Mouse (Mus musculus) hindbrain, embryonic 15.5 days (tissue): Measurements from ENCODE around the gene Adgrb2. TPM values are rescaled to one million over a fixed set of nuclear protein-coding genes. Genes with fewer than 3 reads are reported as not detected.
A peak's percentile ranks its signal among the peaks of the same experiment; 100 is the strongest.

Source experiments
- ATAC-seq: fragments of 200-750 bp; cut with Nextera tagmentation; 2 replicates; pipeline ENCODE4 v1.8.0; 2017; ENCODE audit warnings: low read depth, moderate number of reproducible peaks, moderate TSS enrichment; ENCODE audit not compliant: low FRiP score
- H3K27ac ChIP-seq: fragments of 300-500 bp; sonication (generic); replicated peaks from 2 replicates; pipeline ENCODE4 v1.5.1; 2015; ENCODE audit warnings: mild to moderate bottlenecking, inconsistent platforms
- H3K27me3 ChIP-seq: fragments of 300-500 bp; sonication (generic); 2 replicates; pipeline ENCODE4 v1.6.1; 2015; ENCODE audit warnings: control low read depth, inconsistent platforms
- H3K36me3 ChIP-seq: fragments of 300-500 bp; sonication (generic); 2 replicates; pipeline ENCODE4 v1.6.1; 2015; ENCODE audit warnings: control low read depth, inconsistent platforms
- H3K4me1 ChIP-seq: fragments of 300-500 bp; sonication (generic); replicated peaks from 2 replicates; pipeline ENCODE4 v1.6.1; 2015; ENCODE audit warnings: control low read depth, inconsistent platforms
- H3K4me2 ChIP-seq: fragments of 300-500 bp; sonication (generic); 2 replicates; pipeline ENCODE4 v1.6.1; 2015; ENCODE audit warnings: moderate library complexity, mild to moderate bottlenecking, inconsistent platforms
- H3K4me3 ChIP-seq: fragments of 300-500 bp; sonication (generic); 2 replicates; pipeline ENCODE4 v1.5.1; 2015; ENCODE audit warnings: mild to moderate bottlenecking, inconsistent platforms
- H3K9ac ChIP-seq: fragments of 300-500 bp; sonication (generic); 2 replicates; pipeline ENCODE4 v1.6.1; 2015; ENCODE audit warnings: inconsistent platforms
- H3K9me3 ChIP-seq: fragments of 300-500 bp; sonication (generic); 2 replicates; pipeline ENCODE4 v1.6.1; 2016; ENCODE audit warnings: control low read depth, inconsistent platforms
- WGBS: fragments of 180-500 bp; shearing (Covaris S2); methylation state at CpG from one replicate; pipeline ENCODE4 v1.1.7; 2015; 5-methylcytosine and 5-hydroxymethylcytosine counted together
- polyA plus RNA-seq: library from polyadenylated mRNA; unstranded; fragments of >200 nt; fragmentation: Nextera tagmentation; extraction: Ambion mirVana; gene quantifications from 2 replicates; pipeline ENCODE4 v1.2.1, GENCODE M21; 2015

Adgrb2 gene
- polyA plus RNA-seq, 1 experiment from 2014 or later = 17.4 TPM

DNA sequence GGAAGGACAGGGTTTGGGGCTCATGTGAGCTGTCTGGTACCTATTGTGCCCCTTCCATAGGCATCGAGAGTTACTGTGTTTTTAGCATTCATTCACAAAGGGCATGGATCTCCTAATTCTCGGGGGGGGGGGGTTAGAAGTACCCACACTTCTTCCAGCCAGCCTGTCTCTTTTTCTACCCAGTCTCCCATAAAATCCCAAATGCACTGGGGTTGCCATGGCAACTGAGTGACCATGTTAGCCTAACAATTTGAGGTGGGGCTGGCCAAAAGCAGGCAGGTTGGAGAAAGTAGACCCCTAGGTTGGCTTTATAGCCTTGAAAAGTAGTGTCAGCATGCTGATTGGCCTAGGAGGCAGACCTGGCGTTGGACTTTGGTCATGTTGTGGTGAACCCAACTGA lies 71.8 kb downstream of the Adgrb2 start:
- H3K9me3 ChIP-seq = no peaks in the 10 kb centered on the region
- no peak overlapping the region for H3K4me3 ChIP-seq
- ATAC-seq = no peak
- no peak overlapping the region for H3K9ac ChIP-seq
- no peak overlapping the region for H3K4me2 ChIP-seq
- H3K27me3 ChIP-seq = no peaks in the 10 kb centered on the region
- no peaks in the 10 kb centered on the region for H3K36me3 ChIP-seq
- peak overlapping the region; percentile 53 for H3K27ac ChIP-seq
- H3K4me1 ChIP-seq = peaks cover 36% of the 10 kb centered on the region
- WGBS = 44% methylated on average over 3 of the region's 3 CpGs

DNA sequence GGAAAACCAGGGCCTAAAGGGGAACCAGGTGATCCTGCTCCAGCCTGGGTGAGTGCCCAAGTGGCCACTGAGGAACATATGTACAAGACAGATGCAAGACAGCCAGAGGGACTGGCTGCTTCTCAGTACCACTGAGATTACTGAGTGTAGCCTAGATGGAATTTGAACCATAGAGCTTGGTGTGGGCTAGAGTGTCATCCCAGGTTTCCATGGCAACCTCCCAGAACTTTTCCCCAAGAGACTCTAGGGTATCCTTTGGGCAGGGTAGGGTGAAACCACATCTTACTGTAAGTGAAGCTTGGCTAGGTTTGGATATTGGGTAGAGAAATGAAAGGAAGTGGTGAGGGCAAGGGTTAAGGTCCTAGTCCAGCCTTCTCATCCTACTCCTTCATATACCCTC lies 76.3 kb downstream of the Adgrb2 start:
- no peak overlapping the region for H3K9ac ChIP-seq
- no peak overlapping the region for H3K4me3 ChIP-seq
- no peaks in the 10 kb centered on the region for H3K36me3 ChIP-seq
- H3K27ac ChIP-seq = no peak overlapping the region
- H3K27me3 ChIP-seq = no peaks in the 10 kb centered on the region
- H3K4me1 ChIP-seq = peaks cover 9% of the 10 kb centered on the region
- no peak for ATAC-seq
- no peak overlapping the region for H3K4me2 ChIP-seq
- no peaks in the 10 kb centered on the region for H3K9me3 ChIP-seq

DNA sequence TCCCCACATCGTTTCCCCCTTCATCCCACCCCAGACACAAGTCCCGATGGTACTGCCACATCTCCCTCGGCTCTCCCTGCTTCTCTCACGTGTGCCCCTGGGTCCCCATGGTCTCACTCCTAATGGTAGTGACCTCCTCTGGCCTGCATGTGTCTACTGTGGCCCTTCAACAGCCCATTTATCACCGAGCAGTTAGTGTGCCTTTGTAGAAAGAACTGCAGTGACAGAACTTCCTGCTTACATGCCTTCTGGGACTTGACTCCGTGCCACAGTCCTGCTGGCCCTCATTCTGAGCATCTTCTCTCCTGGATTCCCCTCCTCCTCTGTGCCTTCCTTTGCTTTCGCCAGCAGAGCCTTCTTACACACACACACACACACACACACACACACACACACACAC lies 78.5 kb downstream of the Adgrb2 start:
- H3K27me3 ChIP-seq = no peaks in the 10 kb centered on the region
- H3K27ac ChIP-seq = no peak overlapping the region
- H3K4me3 ChIP-seq = no peak overlapping the region
- WGBS = 72% methylated on average over 6 of the region's 7 CpGs
- no peak overlapping the region for H3K9ac ChIP-seq
- H3K36me3 ChIP-seq = no peaks in the 10 kb centered on the region
- H3K9me3 ChIP-seq = no peaks in the 10 kb centered on the region
- ATAC-seq = no peak
- H3K4me2 ChIP-seq = no peak overlapping the region
- no peaks in the 10 kb centered on the region for H3K4me1 ChIP-seq

DNA sequence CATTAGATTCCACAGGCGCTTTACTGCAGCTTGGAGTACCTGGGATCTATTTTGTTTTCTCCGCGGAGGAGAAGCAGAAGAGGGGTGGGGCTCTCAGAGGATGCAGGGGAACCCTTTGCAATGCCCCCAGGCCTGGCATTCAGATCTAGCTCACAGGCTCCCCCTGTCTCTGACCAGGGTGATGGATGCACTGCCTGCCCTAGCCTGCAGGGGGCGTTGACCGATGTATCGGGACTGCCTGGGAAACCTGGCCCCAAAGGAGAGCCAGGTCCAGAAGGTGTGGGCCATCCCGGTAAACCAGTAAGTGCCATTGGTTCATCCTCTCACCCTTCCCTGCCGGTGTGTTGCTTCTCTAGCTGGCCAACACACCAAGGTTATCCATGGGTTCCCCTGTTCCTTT lies 82.1 kb downstream of the Adgrb2 start:
- Histone ChIP-seq H3K4me2 (no peak overlapping the region), H3K4me1 (no peaks in the 10 kb centered on the region), H3K4me3 (no peak overlapping the region), H3K36me3 (no peaks in the 10 kb centered on the region), H3K27me3 (no peaks in the 10 kb centered on the region), H3K9ac (no peak overlapping the region), H3K27ac (no peak overlapping the region), H3K9me3 (no peaks in the 10 kb centered on the region)
- WGBS = 14% methylated on average over 8 of the region's 8 CpGs
- no peak for ATAC-seq

DNA sequence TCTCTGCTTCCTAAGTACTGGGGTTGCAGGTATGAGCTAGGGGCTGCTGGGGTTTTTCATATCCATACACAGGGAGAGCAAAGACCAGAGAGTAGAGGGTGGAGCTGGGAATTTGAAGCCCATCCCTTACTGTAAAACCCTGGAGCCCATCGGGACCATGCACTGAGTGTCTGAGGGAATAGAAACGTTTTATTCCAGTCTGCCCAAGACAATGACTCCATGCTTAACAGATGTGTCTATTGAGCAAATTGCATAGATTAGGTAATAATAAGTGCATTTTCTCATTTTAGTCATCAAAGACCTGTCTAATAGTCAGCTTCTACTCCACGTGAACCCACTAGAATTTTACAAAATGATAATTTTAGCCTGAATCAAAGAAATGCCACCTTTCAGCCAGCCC lies 85.9 kb downstream of the Adgrb2 start:
- Histone ChIP-seq H3K27me3 (no peaks in the 10 kb centered on the region), H3K4me2 (no peak overlapping the region), H3K27ac (no peak overlapping the region), H3K4me3 (no peak overlapping the region), H3K36me3 (no peaks in the 10 kb centered on the region), H3K9me3 (no peaks in the 10 kb centered on the region), H3K4me1 (peaks cover 10% of the 10 kb centered on the region), H3K9ac (no peak overlapping the region)
- 60% methylated on average over 3 of the region's 3 CpGs for WGBS
- no peak for ATAC-seq

DNA sequence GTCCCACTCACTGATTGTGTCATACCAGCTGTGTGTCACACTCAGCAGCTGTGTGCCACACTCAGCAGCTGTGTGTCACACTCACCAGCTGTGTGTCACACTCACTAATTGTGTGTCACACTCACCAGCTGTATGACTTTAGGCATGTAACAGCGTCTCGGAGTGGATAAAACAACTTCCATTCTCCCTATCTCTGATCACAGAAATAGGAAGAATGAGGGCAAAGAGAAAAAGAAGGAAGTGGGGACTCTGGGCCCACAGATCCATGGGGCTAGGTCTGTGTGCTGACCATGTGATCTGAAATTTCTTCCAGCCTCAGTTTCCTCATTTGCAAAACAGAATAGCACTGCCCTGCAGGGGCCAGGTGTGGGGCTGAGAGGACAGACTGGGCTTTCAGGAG lies 87.1 kb downstream of the Adgrb2 start:
- Histone ChIP-seq H3K9me3 (no peaks in the 10 kb centered on the region), H3K36me3 (no peaks in the 10 kb centered on the region), H3K9ac (no peak overlapping the region), H3K4me3 (no peak overlapping the region), H3K27ac (no peak overlapping the region), H3K4me2 (no peak overlapping the region), H3K27me3 (peaks cover 3% of the 10 kb centered on the region; the same call in 1 of the 2 replicates), H3K4me1 (peaks cover 22% of the 10 kb centered on the region)
- 87% methylated on average over 2 of the region's 2 CpGs for WGBS
- ATAC-seq = no peak

Other genes starting within 250 kb of the Adgrb2 start
- gene Khdrbs1, start 242.6 kb upstream of the Adgrb2 start, polyA plus RNA-seq = 121 and 122 TPM in 2 replicates
- gene Ptp4a2, start 173.7 kb upstream of the Adgrb2 start, polyA plus RNA-seq = 228 and 238 TPM in 2 replicates
- gene Spocd1, start 55.6 kb upstream of the Adgrb2 start, polyA plus RNA-seq = 0.12 and 0.16 TPM in 2 replicates
- gene Col16a1, start 63.0 kb downstream of the Adgrb2 start, polyA plus RNA-seq = 13.4 and 13.9 TPM in 2 replicates
- 67.5 and 69.1 TPM in 2 replicates for gene Pef1, start 117.7 kb downstream of the Adgrb2 start, polyA plus RNA-seq
- gene Hcrtr1, start 154.5 kb downstream of the Adgrb2 start, polyA plus RNA-seq = 3.4 and 5.1 TPM in 2 replicates
- gene Tinagl1, start 190.3 kb downstream of the Adgrb2 start, polyA plus RNA-seq = 8.2 TPM in 2 replicates
- gene Gm853, start 237.5 kb downstream of the Adgrb2 start, polyA plus RNA-seq = 1.1 and 1.3 TPM in 2 replicates